Mouse (Mus musculus) hindbrain, embryonic 12.5 days (tissue): ENCODE data around the gene Sgcb. TPM values are rescaled to one million over a fixed set of nuclear protein-coding genes. Genes with fewer than 3 reads are reported as not detected.
A peak's percentile ranks its signal among the peaks of the same experiment; 100 is the strongest.

Source experiments
- ATAC-seq: fragments of 200-750 bp; cut with Nextera tagmentation; 2 replicates; pipeline ENCODE4 v1.8.0; 2017; ENCODE audit warnings: moderate TSS enrichment; ENCODE audit not compliant: low FRiP score
- H3K27ac ChIP-seq: fragments of 300-500 bp; sonication (generic); 2 replicates; pipeline ENCODE4 v1.5.1; 2016; ENCODE audit warnings: mild to moderate bottlenecking
- H3K27me3 ChIP-seq: fragments of 300-500 bp; sonication (generic); 2 replicates; pipeline ENCODE4 v1.6.1; 2016; ENCODE audit warnings: mild to moderate bottlenecking
- H3K36me3 ChIP-seq: fragments of 300-500 bp; sonication (generic); 2 replicates; pipeline ENCODE4 v1.6.1; 2016; ENCODE audit warnings: mild to moderate bottlenecking
- H3K4me1 ChIP-seq: fragments of 300-500 bp; sonication (generic); 2 replicates; pipeline ENCODE4 v1.6.1; 2016
- H3K4me2 ChIP-seq: fragments of 300-500 bp; sonication (generic); replicated peaks from 2 replicates; pipeline ENCODE4 v1.6.1; 2016; ENCODE audit warnings: mild to moderate bottlenecking
- H3K4me3 ChIP-seq: fragments of 300-500 bp; sonication (generic); 2 replicates; pipeline ENCODE4 v1.5.1; 2016; ENCODE audit warnings: mild to moderate bottlenecking
- H3K9ac ChIP-seq: fragments of 300-500 bp; sonication (generic); 2 replicates; pipeline ENCODE4 v1.6.1; 2016; ENCODE audit warnings: mild to moderate bottlenecking, moderate library complexity
- H3K9me3 ChIP-seq: fragments of 300-500 bp; sonication (generic); replicated peaks from 2 replicates; pipeline ENCODE4 v1.6.1; 2016; ENCODE audit warnings: mild to moderate bottlenecking
- WGBS: fragments of 180-500 bp; shearing (Covaris S2); methylation state at CpG from one replicate; pipeline ENCODE4 v1.1.7; 2016; 5-methylcytosine and 5-hydroxymethylcytosine counted together
- polyA plus RNA-seq: library from polyadenylated mRNA; unstranded; fragments of >200 nt; fragmentation: Nextera tagmentation; extraction: Ambion mirVana; gene quantifications from 2 replicates; pipeline ENCODE4 v1.2.1, GENCODE M21; 2016

Sgcb gene
- 26.5 and 29.1 TPM in 2 replicates for polyA plus RNA-seq

- Histone ChIP-seq H3K4me2 (peak within 1 kb of the TSS; percentile 83), H3K27ac (peak within 1 kb of the TSS; percentile 58), H3K9me3 (no peaks in the 10 kb centered on the region), H3K9ac (peak within 1 kb of the TSS; percentile 92), H3K4me1 (peaks cover 33% of the 10 kb centered on the region), H3K36me3 (no peaks in the 10 kb centered on the region; the same call in 1 of the 2 replicates), H3K4me3 (peak within 1 kb of the TSS; percentile 67), H3K27me3 (peaks cover 45% of the 10 kb centered on the region)
- under 1% methylated on average over 62 of the region's 62 CpGs for WGBS
- peak; percentile 88 for ATAC-seq
These were observed at the start of gene Sgcb for GRCm38 (mm10) chr5:73647261-73647900. TSS of gene Sgcb (minus strand) at chr5:73647790.

GRCm38 (mm10) chr5:73694254-73695015 lies 46.8 kb upstream of the Sgcb start:
- H3K36me3 ChIP-seq, result no peaks in the 10 kb centered on the region
- no peaks in the 10 kb centered on the region for H3K4me1 ChIP-seq
- H3K4me3 ChIP-seq, result no peak overlapping the region
- H3K9ac ChIP-seq, result no peak overlapping the region
- no peak overlapping the region for H3K4me2 ChIP-seq
- H3K9me3 ChIP-seq, result no peaks in the 10 kb centered on the region
- no peaks in the 10 kb centered on the region for H3K27me3 ChIP-seq
- ATAC-seq, result no peak
- WGBS, result 76% methylated on average over 4 of the region's 4 CpGs
- no peak overlapping the region for H3K27ac ChIP-seq

- Histone ChIP-seq H3K9me3 (no peaks in the 10 kb centered on the region), H3K27ac (no peak overlapping the region)
- WGBS, result 87% methylated on average over 1 of the region's 1 CpGs
These were observed 46.2 kb upstream of the Sgcb start for GRCm38 (mm10) chr5:73693778-73694177.

DNA sequence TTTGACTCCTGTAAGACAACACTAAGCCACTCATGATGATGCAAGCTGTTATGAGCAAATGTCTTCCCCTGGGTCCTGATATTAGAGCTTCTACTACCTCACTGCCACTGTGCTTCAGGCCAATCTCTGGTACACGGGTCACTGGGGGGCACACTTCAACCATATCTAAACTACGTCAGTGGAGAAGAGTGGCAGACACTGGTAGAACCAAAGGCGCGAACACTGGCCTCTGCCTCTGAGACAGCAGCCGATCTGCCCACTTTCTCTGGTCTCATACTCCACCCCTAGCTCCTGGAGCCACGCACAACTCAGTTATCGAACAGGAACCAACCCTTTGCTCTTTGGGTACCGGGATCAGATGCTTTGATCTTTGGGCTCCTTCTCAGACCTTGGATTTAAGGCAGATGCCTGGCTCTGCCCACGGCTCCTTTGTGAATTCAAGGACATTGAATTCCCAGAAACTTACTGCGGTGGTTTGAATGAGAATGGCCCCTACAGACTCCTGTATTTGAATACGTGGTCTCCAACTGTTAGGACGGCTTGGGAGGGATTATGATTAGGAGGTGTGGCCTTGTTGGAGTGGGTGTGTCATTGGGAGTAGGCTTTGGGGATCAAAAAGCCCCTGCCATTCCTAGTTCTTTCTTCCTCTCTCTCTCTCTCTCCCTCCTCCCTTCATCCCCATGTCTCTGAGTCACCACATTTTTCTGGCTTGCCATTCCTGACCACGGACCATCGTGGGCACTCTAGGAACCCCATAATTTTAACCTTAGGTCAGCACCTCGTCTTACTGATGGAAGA lies 44.3 kb upstream of the Sgcb start:
- ATAC-seq, result no peak
- Histone ChIP-seq H3K9ac (no peak overlapping the region), H3K36me3 (no peaks in the 10 kb centered on the region), H3K4me1 (no peaks in the 10 kb centered on the region), H3K9me3 (no peaks in the 10 kb centered on the region), H3K4me2 (no peak overlapping the region), H3K27me3 (no peaks in the 10 kb centered on the region), H3K4me3 (no peak overlapping the region), H3K27ac (no peak overlapping the region)
- WGBS, result 34% methylated on average over 15 of the region's 15 CpGs

More at GRCm38 (mm10) chr5:73693778-73694177, 46.2 kb upstream of the Sgcb start:
- Histone ChIP-seq H3K4me3 (no peak overlapping the region), H3K4me2 (no peak overlapping the region), H3K9ac (no peak overlapping the region), H3K27me3 (no peaks in the 10 kb centered on the region), H3K36me3 (no peaks in the 10 kb centered on the region), H3K4me1 (no peaks in the 10 kb centered on the region)
- ATAC-seq, result no peak

DNA sequence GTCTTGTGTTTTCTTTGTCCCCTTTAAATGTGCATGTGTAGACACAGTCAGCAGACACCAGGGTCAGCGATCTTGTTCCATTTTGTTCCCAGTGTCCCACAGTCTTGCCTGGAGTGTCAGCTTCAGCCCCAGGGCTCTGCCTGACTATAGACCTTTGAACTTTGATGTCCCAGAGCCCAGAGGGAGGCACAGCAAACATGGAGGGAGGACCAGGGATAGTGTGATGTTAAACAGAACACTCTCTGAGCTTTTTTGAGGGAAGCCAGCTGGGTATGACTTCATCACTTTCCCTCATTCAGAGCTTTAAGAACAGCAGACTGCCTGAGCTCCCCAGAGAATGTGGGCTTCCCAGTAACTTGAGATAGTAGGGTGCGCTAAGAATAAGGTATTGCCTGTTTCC lies 42.6 kb upstream of the Sgcb start:
- Histone ChIP-seq H3K27ac (no peak overlapping the region), H3K9ac (no peak overlapping the region), H3K4me1 (no peaks in the 10 kb centered on the region), H3K36me3 (no peaks in the 10 kb centered on the region), H3K9me3 (no peaks in the 10 kb centered on the region), H3K27me3 (no peaks in the 10 kb centered on the region), H3K4me2 (no peak overlapping the region), H3K4me3 (no peak overlapping the region)
- WGBS, result 55% methylated on average over 2 of the region's 2 CpGs
- ATAC-seq, result no peak

GRCm38 (mm10) chr5:73688576-73688975 lies 41.0 kb upstream of the Sgcb start:
- Histone ChIP-seq H3K4me3 (no peak overlapping the region), H3K9me3 (no peaks in the 10 kb centered on the region), H3K36me3 (no peaks in the 10 kb centered on the region), H3K9ac (no peak overlapping the region), H3K27ac (no peak overlapping the region), H3K4me2 (no peak overlapping the region), H3K27me3 (no peaks in the 10 kb centered on the region), H3K4me1 (no peaks in the 10 kb centered on the region)
- no peak for ATAC-seq
- WGBS, result 94% methylated on average over 1 of the region's 1 CpGs

DNA sequence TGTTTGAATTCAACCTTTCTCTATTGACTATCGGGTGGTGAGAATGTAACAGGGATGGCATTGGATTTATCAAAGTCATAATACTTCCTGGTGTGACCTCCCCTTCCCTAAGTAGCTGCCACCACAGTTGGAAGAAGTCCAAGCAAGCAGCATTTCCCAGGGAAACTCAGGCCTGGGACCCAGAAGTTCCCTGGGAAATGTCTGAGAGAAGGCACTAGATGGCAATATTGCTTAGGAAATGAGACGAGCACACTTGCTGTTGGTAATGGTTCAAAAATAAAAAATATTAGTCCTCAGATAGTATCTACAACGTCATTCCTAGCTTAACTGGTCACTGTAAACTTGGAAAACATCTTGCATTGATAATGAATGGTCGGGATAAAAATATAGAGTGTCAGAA lies 38.6 kb upstream of the Sgcb start:
- Histone ChIP-seq H3K36me3 (no peaks in the 10 kb centered on the region), H3K9ac (no peak overlapping the region), H3K4me3 (no peak overlapping the region), H3K27ac (no peak overlapping the region), H3K27me3 (no peaks in the 10 kb centered on the region), H3K9me3 (no peaks in the 10 kb centered on the region), H3K4me2 (no peak overlapping the region), H3K4me1 (no peaks in the 10 kb centered on the region)
- ATAC-seq, result no peak
- 30% methylated on average over 4 of the region's 4 CpGs for WGBS

DNA sequence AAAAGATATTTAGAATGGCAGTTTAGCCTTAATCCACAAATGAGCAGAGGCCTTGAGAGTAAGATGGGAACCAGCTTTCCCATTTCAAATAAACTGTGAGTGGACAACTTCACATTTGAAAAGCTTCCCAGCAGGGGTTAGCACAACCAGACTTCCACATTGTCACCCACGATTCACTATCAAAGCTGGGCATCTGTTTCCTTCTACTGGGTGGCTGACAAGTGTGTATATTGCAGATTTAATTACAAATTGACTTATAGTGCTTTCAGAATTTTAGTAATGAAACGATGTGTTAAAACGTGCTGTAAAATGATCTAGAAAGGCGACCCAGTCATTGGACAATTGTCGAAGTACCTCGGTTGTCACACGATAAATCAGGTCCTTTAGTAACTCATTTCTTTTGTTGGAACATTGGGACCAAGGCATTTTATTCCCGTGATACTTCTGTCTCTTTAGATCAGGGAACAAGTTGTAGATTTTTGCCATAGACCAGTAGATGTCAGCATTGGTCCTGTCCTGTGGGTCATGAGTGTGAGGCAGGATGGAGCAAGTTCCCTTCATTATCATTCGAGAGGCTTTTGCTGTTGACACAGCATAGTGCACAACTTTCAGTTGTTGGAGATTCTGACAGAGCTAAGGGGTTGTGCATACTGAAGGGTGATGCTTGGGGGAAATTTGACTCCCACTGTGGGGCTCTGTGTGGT lies 36.3 kb upstream of the Sgcb start:
- no peaks in the 10 kb centered on the region for H3K9me3 ChIP-seq
- no peak for ATAC-seq
- no peak overlapping the region for H3K4me2 ChIP-seq
- no peak overlapping the region for H3K4me3 ChIP-seq
- H3K36me3 ChIP-seq, result no peaks in the 10 kb centered on the region
- no peaks in the 10 kb centered on the region for H3K27me3 ChIP-seq
- no peaks in the 10 kb centered on the region for H3K4me1 ChIP-seq
- WGBS, result 59% methylated on average over 9 of the region's 9 CpGs
- no peak overlapping the region for H3K9ac ChIP-seq
- H3K27ac ChIP-seq, result no peak overlapping the region

- Histone ChIP-seq H3K4me2 (no peak overlapping the region), H3K27ac (no peak overlapping the region), H3K4me1 (no peaks in the 10 kb centered on the region), H3K4me3 (no peak overlapping the region), H3K9me3 (no peaks in the 10 kb centered on the region), H3K27me3 (no peaks in the 10 kb centered on the region), H3K9ac (no peak overlapping the region), H3K36me3 (no peaks in the 10 kb centered on the region)
- ATAC-seq, result no peak
- 80% methylated on average over 6 of the region's 6 CpGs for WGBS
These were observed 35.6 kb upstream of the Sgcb start for GRCm38 (mm10) chr5:73683221-73683620.

DNA sequence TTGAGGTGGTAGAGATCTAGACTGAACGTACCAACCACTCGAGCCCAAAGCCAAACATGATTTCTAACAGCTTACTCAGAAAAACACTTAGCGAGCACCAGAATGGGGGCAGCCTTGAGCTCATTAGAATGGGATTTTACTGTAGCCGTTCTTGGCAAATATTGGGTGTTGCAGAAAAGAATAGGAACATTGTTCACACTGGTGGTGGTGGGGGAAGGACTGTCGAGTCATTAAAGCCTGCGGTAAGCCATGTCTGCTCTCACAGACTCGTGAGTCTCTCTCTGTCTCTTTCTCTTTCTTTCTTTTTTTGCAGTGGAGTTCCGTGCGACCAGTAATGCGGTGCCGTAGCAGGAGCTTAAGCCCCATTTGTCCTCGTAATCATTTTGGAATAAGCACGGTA lies 29.0 kb upstream of the Sgcb start:
- H3K27me3 ChIP-seq, result no peaks in the 10 kb centered on the region
- H3K27ac ChIP-seq, result no peak overlapping the region
- H3K36me3 ChIP-seq, result no peaks in the 10 kb centered on the region
- WGBS, result 76% methylated on average over 13 of the region's 13 CpGs
- H3K4me1 ChIP-seq, result no peaks in the 10 kb centered on the region
- no peak overlapping the region for H3K9ac ChIP-seq
- no peaks in the 10 kb centered on the region for H3K9me3 ChIP-seq
- H3K4me2 ChIP-seq, result no peak overlapping the region
- H3K4me3 ChIP-seq, result no peak overlapping the region
- ATAC-seq, result no peak

DNA sequence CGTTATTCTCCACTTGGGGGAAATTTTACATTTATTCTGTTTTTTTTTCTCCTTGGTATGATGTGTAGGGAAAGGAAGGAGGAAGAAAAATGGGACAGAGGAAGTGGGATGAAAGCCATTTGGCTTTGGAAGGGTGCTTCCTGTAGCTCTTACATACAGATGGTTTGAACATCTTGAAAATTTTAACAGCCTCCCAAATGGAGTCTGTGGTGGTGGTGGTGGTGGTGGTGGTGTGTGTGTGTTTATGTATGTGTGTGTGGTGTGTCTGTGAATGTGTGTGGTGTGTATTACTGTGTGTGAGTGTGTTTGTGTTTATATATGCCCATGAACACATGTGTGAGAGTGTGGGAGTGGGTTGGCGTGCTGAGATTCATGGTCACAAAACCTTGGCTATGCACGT lies 28.0 kb upstream of the Sgcb start:
- Histone ChIP-seq H3K4me3 (no peak overlapping the region), H3K9ac (no peak overlapping the region), H3K27ac (no peak overlapping the region), H3K27me3 (no peaks in the 10 kb centered on the region), H3K9me3 (no peaks in the 10 kb centered on the region), H3K4me1 (no peaks in the 10 kb centered on the region), H3K36me3 (no peaks in the 10 kb centered on the region), H3K4me2 (no peak overlapping the region)
- 91% methylated on average over 3 of the region's 3 CpGs for WGBS
- ATAC-seq, result no peak

- H3K4me2 ChIP-seq, result peak overlapping the region; percentile 44
- WGBS, result 45% methylated on average over 26 of the region's 26 CpGs
- H3K27ac ChIP-seq, result no peak overlapping the region
- H3K4me3 ChIP-seq, result peak overlapping the region; percentile 10
- H3K36me3 ChIP-seq, result no peaks in the 10 kb centered on the region
- no peaks in the 10 kb centered on the region for H3K27me3 ChIP-seq
- ATAC-seq, result no peak
- no peak overlapping the region for H3K9ac ChIP-seq
- H3K9me3 ChIP-seq, result no peaks in the 10 kb centered on the region
- 0 out of 2 replicates have a peak, but pooled peaks cover 2% of the 10 kb centered on the region for H3K4me1 ChIP-seq
These were observed 21.8 kb upstream of the Sgcb start for GRCm38 (mm10) chr5:73669386-73669785.
